Mouse (Mus musculus) right cerebral cortex, postnatal 36 days (tissue): ENCODE results near the gene Ifitm5.
"Not testable (repeated sequence)": the region's sequence is repeated elsewhere in the genome, so short reads cannot be mapped to it uniquely, and the experiment has no call there.

Experiments
- DNase-seq, 2 experiments: peaks; one replicate each; pipeline ENCODE4 v3.0.0; 2022; ENCODE audit warnings: low spot score in 2 of 2, mixed read lengths in 1 of 2

The Ifitm5 gene

DNA sequence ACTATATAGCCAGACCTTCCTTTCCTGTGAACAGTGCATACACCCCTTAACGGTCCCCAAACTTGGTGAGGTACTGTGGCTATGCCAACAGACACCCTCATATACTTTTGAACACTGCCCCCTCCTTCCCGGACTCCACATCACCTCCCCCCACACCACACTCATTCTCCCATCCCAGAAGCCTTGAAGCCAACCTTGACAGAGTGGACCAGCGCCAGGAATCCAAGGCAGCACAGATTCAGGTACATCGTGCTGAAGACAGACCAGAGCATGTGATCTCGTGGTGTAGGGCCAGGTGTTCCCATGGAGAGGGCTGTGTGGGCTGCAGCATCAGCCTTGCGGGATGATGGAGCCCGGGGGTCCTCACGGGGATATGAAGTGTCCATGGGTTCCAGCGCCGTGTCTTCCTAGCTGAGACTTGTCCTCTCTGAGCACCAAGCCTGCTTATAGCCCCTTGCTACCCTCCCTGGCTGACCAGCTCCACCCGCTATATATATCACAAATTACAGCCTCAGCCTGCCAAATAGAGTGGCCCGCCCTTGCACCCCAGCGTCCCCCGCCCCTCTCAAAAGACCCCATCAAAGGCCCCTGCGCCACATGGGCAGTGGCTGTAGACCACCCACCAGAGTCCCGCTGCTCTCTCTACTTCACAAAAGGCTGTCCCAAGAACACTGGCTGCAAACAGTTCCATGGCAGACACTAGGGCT is at the start of gene Ifitm5:
TSS of gene Ifitm5 (minus strand) at position 468 of the 707 bp plus-strand sequence.
- DNase-seq = no peak

DNA sequence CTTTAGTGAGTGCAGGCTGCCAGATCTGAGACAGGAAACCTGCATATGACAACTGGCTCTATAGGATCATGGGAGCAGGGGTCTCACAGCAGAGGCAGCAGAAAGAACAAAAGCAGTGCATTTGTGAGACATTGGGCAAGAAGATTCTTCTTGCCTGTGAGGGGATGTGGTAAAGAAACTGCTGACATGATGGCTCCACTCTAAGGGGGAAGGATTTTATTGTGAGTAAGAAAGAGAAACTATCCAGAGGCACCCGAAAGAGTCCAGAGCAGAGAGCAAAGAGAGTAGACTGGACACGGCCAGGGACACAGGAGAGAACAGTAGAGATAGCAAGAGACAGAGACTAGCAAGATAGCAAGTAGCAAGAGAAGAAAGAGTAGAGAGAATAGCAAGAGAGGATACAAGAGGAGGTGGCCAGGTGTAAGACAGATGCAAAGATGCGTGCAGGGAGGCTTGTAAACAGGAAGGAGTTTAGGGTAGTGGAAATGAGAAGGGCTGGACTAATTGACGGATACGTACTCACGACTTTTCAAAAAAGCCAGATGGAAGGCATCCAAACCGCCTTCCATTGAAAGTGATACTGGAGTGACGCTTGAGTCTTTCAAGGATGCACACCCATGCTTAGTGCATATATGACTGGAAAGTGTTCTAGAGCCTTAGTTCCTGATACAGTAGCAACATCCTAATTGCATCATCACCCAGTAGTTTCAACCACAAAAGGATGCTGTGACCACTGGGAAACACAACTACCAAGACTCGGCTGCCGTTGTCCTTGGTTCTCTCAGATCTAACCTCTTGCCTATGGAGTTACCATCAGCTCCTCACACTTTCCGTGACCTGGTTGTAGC is 49.0 kb upstream of the Ifitm5 start:
- no peak for DNase-seq

DNA sequence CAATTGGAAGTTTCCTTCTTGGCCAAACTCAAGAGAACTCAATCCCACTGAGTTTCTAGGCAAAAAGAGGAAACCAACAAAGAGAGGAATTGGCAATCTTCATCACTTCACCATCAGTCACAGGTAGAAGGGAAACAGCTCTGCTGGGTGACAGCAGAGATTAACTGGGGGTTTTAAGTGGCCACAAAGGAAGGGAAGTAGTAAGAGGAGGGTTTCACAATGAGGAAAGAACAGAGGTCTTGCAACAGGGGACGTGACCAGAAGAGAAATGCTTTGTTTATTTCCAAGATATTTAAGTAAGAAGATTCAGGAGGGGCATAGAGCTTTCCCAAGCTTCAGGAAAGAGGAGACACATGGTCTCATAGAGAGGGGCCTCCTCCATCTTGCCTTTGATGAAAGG is 47.7 kb upstream of the Ifitm5 start:
- no peak for DNase-seq

DNA sequence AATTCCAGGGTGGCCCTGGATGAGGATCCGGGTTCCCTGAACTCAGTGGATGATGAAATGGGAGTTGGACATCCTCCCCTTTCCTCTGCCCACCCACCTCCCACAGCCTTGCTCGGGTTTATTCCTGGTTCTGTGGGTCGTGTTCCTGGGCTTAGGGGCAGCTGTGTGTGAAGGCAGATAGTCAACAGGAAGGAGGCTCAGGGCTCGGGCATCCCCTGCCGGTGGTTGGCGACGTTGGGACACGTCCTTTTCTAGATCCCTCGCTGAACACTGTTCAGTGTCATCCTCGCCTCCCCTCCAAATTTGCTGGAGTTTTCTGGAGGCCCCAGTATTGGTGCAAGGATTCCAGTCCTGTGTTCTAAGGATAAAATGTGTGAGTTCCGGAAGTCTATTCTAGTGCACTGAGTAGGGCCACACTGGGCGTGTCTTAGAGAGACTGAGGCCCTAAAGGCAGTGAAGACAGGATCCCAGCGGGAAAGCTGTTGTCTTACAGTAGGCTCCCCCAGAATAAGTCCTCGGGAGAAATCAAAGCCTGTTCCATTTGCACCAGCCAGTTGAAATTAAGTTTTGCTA is 41.1 kb upstream of the Ifitm5 start:
- DNase-seq = no peak

DNA sequence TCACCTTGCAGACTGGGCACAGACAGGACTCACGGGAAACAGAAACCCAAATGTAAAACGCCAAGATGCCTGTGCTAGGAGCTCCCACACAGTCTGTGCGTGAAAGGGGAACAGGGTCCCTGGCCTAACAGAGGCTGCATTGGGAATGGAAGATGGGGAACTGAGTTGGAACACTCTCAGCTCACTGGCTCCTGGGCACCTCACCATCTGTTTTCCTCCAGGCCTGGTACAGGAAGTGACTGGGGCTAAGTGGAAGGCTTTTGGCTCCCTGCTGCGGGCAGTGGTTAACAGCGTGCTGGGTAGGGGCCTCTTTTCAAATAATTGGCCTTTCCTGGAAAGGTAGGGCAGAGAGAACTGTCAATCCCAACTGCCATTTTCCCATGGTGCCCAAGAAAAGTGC is 40.5 kb upstream of the Ifitm5 start:
- DNase-seq = no peak

DNA sequence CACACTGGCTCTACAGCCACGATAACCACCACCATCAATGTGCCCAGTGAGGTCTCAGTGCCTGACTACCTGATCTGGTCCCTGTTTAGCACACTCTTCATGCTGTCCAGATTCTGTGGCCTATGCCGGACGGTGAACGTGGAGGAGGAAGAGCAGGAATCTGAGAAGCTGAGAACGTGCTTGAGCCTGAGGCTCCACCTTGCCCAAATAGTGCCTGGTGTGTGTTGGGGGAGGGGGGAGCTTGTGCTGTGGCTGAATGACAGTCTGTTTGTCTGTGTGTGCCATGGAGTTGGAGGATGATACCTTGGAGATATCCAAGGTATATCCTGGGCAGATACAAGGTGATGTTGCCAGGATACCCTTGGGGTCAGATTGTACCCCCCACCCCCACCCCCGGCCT is 40.1 kb upstream of the Ifitm5 start:
- no peak for DNase-seq

DNA sequence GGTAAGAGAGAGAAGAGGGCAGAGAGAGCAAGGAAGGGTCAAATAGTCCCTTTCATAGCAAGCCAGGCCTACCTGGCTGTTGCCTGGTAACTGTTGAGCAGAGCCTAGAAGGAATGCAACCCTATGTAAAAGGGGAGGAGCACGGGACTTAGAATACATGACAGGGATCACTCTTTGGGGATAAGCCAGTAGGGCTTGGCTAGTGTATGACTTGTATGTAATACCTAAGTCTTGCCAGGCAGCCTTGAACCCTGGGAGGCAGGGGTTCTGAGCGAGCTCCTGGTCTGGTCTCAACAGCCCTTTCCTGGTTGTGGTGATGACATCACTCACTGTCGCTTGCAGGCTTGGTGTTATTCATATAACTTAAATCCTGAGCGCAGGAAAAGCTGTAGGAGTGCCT is 38.9 kb upstream of the Ifitm5 start:
- DNase-seq = no peak

DNA sequence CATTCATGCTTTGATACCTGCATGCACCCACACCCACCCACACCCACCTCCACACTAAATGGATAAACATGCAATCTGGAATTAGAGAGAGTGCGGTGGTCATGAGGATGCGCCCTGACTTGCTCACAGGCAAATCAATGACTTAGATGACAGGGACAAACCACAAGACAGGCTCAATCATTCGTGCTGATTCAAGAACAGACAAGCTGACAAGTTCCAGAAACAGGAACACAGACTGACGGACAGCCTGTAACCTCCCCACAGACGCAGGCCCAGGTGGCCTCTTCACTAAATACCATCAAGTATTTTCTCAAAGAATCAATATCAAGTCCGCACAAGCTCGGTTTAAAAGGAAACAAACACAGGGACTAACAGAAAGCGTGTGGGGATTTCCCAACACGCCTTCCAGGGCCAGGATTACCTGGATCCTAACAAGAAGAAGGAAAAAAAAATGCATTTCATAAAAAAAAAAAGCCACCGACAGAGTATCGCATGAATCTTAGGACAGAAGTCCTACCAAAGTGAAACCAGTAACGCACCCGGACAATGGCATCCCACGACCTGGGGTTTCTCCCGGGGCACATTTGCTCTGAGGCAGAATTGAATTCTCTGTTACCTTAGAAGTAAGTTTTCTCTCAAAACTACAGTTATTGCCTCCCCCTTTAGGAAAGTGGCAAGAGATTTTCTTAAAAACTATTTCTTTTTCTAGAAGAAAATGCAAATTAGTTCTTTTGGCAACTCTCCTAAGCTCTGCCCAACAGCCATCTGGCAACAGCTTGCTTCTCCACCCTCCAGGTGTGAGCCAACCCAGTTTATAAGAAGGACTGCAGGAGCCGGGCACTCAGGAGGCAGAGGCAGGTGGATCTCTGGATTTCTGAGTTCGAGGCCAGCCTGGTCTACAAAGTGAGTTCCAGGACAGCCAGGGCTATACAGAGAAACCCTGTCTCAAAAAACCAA is 37.4 kb upstream of the Ifitm5 start:
- peak; percentile 26 to 41 for DNase-seq

DNA sequence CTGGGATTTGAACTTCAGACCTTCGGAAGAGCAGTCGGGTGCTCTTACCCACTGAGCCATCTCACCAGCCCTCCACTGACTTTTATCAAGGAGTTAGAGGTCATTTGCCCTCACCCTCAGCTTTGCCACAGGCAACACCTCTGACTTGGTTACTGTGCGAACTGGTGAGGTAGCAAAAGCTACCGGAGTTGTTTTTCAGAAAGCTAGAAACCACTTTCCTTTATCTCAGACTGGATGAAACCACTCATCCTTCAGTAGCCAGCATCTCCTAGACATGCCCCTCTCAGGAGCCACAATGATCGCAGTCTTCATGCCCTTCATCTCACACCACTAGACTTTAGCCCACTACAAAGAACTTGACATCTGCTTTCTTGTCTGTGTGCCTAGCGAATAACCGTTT is 32.9 kb upstream of the Ifitm5 start:
- no peak for DNase-seq

DNA sequence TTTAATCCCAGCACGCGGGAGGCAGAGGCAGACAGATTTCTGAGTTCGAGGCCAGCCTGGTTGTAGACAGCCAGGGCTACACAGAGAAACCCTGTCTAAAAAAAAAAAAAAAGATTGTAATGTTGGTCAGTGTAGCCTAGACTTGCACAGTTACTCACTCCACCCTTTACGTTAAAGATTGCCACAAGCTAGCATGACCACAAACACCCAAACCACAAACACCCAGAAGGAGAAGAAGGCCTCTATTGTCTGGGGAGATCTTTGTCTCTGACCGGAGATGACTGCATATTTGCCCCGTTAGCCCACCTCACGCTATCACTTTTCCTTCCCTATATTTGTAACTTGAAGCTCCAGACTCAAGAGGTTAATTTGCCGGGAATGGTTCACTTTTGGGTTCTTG is 31.6 kb upstream of the Ifitm5 start:
- no peak for DNase-seq

DNA sequence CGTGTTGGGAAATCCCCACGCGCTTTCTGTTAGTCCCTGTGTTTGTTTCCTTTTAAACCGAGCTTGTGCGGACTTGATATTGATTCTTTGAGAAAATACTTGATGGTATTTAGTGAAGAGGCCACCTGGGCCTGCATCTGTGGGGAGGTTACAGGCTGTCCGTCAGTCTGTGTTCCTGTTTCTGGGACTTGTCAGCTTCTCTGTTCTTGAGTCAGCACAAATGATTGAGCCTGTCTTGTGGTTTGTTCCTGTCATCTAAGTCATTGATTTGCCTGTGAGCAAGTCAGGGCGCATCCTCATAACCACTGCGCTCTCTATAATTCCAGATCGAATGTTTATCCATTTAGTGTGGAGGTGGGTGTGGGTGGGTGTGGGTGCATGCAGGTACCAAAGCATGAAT is 26.6 kb upstream of the Ifitm5 start:
- DNase-seq = not testable (repeated sequence)

DNA sequence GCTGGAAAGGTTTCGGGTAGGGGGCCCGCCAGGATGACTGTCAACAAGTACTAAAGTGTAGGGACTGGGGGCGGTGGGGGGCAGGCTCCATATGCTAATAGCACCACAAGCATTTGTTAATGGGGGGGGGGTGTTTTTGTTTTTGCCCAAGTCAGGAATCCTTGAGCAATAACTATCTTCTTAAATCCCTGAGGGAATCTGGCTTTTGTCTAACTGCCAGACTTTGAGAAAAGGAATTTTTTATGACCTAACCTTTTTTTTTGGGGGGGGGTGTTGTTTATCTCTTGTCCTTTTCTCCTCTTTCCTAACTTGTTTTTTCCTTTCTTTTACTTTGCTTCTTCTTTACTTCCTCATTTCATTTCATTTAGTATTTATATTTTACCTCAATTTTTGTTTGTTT is 25.4 kb upstream of the Ifitm5 start:
- no peak for DNase-seq

DNA sequence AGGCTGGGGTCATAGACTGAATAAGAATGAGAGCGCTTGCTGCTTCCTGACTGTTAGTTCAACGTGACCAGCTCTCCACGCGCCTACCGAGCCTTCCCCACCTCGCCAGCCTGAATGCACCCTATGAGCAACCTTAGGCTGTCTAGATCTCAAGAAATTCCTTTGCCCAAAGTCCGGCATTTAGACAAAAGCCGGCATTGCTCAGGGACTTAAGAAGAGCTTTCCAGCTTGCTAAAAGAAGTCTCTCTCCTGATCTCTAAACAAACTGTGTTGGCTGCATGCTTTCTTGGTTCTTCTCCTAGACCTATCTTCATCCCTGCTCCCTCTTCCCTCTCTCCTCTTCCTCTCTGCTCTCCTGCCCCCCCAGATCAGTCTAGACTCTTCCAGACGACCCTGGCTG is 24.8 kb upstream of the Ifitm5 start:
- no peak for DNase-seq

DNA sequence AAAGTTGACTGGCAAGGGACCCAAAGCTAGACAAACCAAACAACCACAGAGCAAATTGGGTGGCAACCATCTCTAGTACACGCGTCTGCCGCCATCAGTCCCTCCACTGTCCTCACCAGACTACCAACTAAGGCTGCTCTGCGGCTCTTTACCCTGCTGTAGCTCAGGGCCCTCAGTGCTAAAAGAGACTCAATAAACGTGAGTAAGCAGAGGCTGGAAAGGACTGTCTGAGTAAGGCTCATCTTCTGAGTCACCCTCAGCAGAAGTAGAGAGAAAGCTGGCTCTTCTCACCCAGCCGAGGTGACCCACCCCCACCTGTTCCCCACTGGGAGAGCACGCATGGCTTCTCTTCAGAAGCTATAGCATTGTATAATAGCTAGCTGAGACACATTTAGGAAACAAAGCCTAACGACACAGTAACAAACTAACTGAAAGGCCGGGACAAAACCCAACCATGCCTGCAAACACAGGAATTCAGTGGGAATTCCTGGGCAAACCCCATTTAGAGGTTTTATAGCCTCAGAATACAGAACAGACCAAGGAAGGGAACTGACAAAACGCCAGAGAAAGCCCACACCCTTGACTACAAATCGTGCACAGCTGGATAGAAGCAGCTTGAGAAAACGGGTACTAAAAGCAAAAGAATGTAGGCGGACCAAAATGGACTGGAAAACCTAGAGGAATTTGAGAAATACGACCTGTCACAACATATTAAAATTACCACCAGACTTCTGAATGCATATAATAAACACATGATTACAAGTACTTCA is 23.5 kb upstream of the Ifitm5 start:
- DNase-seq = no peak

DNA sequence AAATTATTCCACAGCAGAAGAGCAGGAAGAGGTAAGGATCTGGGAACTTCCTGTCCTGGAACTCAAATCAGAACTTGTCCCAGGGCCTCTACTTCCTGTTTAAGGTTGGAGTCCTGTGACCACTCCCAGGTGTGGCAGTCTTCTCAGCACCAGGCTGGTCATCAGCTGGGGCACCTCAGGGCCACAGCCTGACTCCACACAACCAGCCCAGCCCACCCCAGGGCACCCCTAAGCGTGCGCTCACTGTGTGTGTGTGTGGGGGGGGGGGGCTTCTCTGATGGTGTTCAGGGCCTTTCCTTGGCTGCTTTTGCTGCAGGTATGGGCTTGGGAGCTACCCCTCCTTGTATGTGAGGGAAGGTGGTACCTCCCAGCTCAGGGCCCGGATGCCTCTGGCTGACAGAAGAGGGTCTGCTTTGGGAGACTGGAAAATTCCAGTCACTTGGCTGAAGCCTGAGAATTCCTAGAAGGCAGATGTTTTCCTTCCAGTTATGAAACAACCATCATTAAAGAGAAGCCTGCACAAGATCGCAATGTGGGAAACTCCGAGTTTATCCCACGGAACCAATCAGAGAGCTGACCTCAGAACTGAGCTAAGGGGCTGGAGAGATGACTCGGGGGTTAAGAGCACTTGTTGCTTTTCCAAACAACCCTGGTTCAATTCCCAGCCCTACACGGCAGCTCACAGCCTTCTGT is 21.5 kb upstream of the Ifitm5 start:
- DNase-seq = no peak

DNA sequence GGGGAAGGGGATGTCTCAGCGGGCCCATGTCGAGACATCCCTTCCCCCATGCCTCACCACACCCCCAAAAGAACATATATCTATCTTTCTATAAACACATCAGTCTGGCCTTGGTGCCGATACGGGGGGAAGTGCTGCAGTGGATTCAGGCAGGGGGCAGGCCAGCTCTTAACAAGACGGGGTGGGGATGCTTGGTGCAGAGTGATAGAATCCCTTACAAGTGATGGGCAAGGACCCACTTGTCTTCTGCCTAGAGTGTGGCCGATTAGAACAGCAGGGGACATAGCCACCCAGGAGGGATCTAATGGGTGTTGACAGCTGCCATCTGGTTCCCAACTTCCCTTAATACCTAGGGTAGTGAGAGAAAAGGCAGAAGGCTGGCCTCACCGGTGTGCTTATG is 20.8 kb upstream of the Ifitm5 start:
- DNase-seq = no peak

DNA sequence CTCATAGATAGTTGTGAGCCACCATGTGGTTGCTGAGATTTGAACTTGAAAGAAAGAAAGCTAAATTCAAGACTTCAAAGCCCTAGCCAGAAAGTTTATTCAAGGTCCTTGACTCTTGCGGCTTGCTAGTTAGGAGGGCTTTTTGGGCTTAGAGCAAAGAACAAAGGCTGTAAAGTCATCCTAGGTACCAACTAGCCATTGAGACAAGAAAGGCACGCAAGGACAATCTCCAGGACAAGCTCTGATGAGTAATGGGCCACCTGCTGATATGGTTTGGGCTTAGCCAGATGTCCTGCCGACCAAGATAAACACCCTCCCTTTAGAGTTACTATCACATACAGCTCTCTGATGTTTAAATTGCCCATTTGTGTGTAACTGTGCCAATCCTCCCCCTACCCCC is 18.6 kb upstream of the Ifitm5 start:
- not testable (repeated sequence) for DNase-seq

DNA sequence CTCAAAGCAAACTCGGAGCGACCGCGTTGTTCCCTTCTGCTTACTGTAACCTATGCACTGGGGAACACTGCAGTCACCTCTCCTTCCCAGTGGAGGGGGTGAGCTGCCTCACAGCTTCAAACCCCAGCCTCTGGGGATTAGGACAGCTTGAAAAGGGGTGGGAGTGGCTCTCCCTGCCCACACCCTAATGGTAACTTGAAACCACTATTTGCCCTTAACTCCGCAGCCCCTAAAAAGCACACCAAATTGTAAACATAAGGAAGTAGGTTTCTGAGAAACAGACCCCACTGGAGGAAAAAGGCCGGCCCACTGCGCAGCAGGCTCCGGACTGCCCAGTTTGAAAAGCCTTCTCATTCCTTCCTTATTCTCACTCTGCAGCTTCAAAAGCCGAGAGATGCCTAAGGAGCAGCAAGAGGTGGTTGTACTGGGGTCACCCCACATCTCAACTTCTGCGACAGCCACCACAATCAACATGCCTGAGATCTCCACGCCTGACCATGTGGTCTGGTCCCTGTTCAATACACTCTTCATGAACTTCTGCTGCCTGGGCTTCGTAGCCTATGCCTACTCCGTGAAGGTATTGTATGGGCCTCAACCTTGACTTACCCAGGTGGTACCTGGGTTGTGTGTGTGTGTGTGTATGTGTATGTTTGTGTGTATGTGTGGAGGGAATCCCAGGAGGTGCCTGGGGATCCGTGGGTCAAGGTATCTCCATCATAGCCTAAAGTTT is 17.9 kb upstream of the Ifitm5 start:
- DNase-seq = no peak

DNA sequence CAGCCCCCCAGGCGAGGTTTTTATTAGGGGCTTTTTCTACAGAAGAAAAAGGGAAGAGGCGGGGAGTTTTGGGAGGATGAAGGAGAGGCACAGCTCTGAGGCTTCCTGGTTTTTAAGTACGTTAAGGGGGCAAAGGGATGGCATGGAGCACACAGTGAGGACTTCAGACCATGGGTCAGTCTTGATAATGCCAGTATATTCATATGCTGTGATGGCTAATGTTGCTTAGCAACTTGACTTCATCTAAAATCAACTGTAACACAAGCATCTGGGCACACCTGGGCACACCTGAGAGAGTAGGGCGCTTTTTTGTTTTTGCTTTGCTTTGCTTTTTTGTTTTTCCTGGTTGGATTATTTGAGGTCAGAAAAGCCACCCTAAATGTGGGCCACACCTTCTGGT is 16.8 kb upstream of the Ifitm5 start, which contains the start of gene Ifitm1:
TSS of gene Ifitm1 (plus strand) at position 301 of the 400 bp plus-strand sequence.
- no peak for DNase-seq

DNA sequence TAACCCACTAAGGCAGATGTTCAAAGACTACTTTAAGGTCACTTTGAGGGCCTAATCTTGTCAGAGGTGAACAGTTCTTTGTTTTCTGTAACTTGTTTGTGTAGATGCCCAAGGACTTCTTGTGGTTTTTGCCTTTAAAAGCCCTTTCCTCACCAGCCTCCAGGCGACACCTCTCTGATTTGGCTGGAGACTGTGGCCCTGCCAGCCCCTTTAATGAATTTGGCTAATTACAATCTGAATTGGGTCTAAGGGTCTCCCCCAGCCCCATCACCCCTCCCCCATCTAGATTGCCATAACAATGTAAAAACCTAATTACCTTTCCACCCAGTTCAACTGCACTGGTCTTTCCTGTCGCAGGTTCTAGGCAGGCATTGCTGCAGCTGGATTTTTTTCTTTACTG is 12.6 kb upstream of the Ifitm5 start:
- no peak for DNase-seq
